Mouse (Mus musculus): ENCODE data around the gene Phf19.

DNA sequence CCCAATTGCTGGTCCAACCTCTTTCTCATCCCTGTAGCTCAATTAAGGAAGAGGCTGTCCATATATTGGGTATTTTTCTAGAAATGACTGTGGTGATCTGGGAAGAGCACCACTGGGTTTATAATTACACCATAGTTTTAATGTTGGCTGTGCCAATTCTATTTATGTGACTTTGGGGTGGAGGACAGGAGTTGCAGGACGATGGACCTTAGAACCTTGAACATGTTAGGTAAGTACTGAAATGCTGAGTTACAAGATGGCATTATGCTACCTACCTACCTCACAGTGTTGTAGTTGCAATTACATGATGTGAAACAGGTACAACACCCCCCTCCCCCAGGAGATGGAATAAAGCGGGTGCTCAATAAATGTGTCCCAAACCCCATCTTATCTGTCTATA is 31.1 kb downstream of the Phf19 start:
- TF ChIP-seq CEBPB (IDR thresholded peaks at IDR 0.05; ENCODE audit: insufficient read depth, poor library complexity, severe bottlenecking) (no peak), POLR2A (IDR thresholded peaks at IDR 0.05; ENCODE audit: insufficient read length, low read depth) (no peak)
